Mouse (Mus musculus) liver, adult 2 months (tissue): ENCODE data around the gene Glrp1. TPM values are rescaled to one million over a fixed set of nuclear protein-coding genes. Genes with fewer than 3 reads are reported as not detected.

Experiments used
- DNase-seq: peaks from one replicate; pipeline ENCODE4 v3.0.0-alpha.2; 2011; ENCODE audit warnings: low read depth, low spot score; ENCODE audit errors: extremely low read depth
- H3K27ac ChIP-seq: fragments of 200-500 bp; replicated peaks from 2 replicates; pipeline ENCODE4 v1.5.1; 2012; ENCODE audit warnings: low read depth, mild to moderate bottlenecking, control low read depth, inconsistent platforms, low read length; ENCODE audit not compliant: insufficient read depth
- H3K27me3 ChIP-seq: fragments of 200-500 bp; 2 replicates; pipeline ENCODE4 v1.6.1; 2012; ENCODE audit warnings: mild to moderate bottlenecking, moderate library complexity, low read length, inconsistent platforms; ENCODE audit not compliant: control insufficient read depth, insufficient read depth
- H3K36me3 ChIP-seq: fragments of 200-500 bp; 2 replicates; pipeline ENCODE4 v1.6.1; 2012; ENCODE audit warnings: low read length, inconsistent platforms; ENCODE audit not compliant: control insufficient read depth, insufficient read depth
- H3K4me1 ChIP-seq: fragments of 200-500 bp; 2 replicates; pipeline ENCODE4 v1.6.1; 2011; ENCODE audit warnings: low read length; ENCODE audit not compliant: control insufficient read depth, insufficient read depth
- H3K4me3 ChIP-seq: fragments of 200-500 bp; 2 replicates; pipeline ENCODE4 v1.5.1; 2011; ENCODE audit warnings: low read depth, mild to moderate bottlenecking, control low read depth, low read length, moderate library complexity; ENCODE audit not compliant: insufficient read depth
- H3K79me2 ChIP-seq: fragments of 200-500 bp; 2 replicates; pipeline ENCODE4 v1.6.1; 2012; ENCODE audit warnings: inconsistent platforms, mild to moderate bottlenecking, low read length, moderate library complexity; ENCODE audit not compliant: control insufficient read depth, insufficient read depth
- H3K9ac ChIP-seq: fragments of 200-500 bp; 2 replicates; pipeline ENCODE4 v1.6.1; 2012; ENCODE audit warnings: low read depth, mild to moderate bottlenecking, control low read depth, inconsistent platforms, low read length
- CTCF ChIP-seq: fragments of 200-500 bp; IDR thresholded peaks from 2 replicates; pipeline ENCODE4 v1.5.1; 2011; ENCODE audit warnings: low read depth, low read length, control low read depth
- POLR2A ChIP-seq: fragments of 200-500 bp; IDR thresholded peaks from 2 replicates; pipeline ENCODE4 v1.6.1; 2011; ENCODE audit warnings: low read length, control low read depth; ENCODE audit not compliant: insufficient read depth; ENCODE audit errors: extremely low read depth
- WGBS: fragments of 180-500 bp; shearing (Covaris S2); methylation state at CpG from one replicate; pipeline ENCODE4 v1.1.7; 2018; 5-methylcytosine and 5-hydroxymethylcytosine counted together
- polyA plus RNA-seq: library from polyadenylated mRNA; depleted of rRNA; stranded (reverse); fragments of >200 nt; gene quantifications from 2 replicates; pipeline ENCODE4 v1.2.3, GENCODE M21; 2012; rRNA removed
- total RNA-seq: library from RNA; depleted of rRNA; stranded (reverse); fragments of >200 nt; gene quantifications from 2 replicates; pipeline ENCODE4 v1.2.3, GENCODE M21; 2014; rRNA removed

The Glrp1 gene
- total and polyA plus RNA-seq, 2 experiments: 0.04 to 0.09 TPM

GRCm38 (mm10) chr1:88459196-88459595, 50.7 kb downstream of the Glrp1 start:
- H3K36me3 ChIP-seq: no peaks in the 10 kb centered on the region
- H3K9ac ChIP-seq: no peak overlapping the region
- no peaks in the 10 kb centered on the region for H3K4me1 ChIP-seq
- H3K4me3 ChIP-seq: no peak overlapping the region
- H3K27ac ChIP-seq: no peak overlapping the region
- TF ChIP-seq POLR2A (no peak), CTCF (no peak)
- DNase-seq: no peak
- no peaks in the 10 kb centered on the region for H3K27me3 ChIP-seq
- 92% methylated on average over 4 of the region's 4 CpGs for WGBS
- no peaks in the 10 kb centered on the region for H3K79me2 ChIP-seq

GRCm38 (mm10) chr1:88456451-88457072, 53.3 kb downstream of the Glrp1 start:
- no peak for TF ChIP-seq POLR2A
- TF ChIP-seq CTCF: peak; percentile 74
- H3K9ac ChIP-seq: no peak overlapping the region
- no peaks in the 10 kb centered on the region for H3K4me1 ChIP-seq
- no peaks in the 10 kb centered on the region for H3K79me2 ChIP-seq
- DNase-seq: peak; percentile 37
- H3K36me3 ChIP-seq: no peaks in the 10 kb centered on the region
- no peaks in the 10 kb centered on the region for H3K27me3 ChIP-seq
- WGBS: 68% methylated on average over 14 of the region's 14 CpGs
- no peak overlapping the region for H3K27ac ChIP-seq
- no peak overlapping the region for H3K4me3 ChIP-seq

GRCm38 (mm10) chr1:88455761-88456160, 54.1 kb downstream of the Glrp1 start:
- no peak overlapping the region for H3K4me3 ChIP-seq
- no peak overlapping the region for H3K27ac ChIP-seq
- TF ChIP-seq POLR2A (no peak), CTCF (no peak)
- no peaks in the 10 kb centered on the region for H3K27me3 ChIP-seq
- H3K79me2 ChIP-seq: no peaks in the 10 kb centered on the region
- H3K36me3 ChIP-seq: no peaks in the 10 kb centered on the region
- no peak for DNase-seq
- no peak overlapping the region for H3K9ac ChIP-seq
- WGBS: 85% methylated on average over 3 of the region's 3 CpGs
- H3K4me1 ChIP-seq: no peaks in the 10 kb centered on the region

- Histone ChIP-seq H3K4me3 (no peak overlapping the region), H3K27ac (no peak overlapping the region), H3K36me3 (no peaks in the 10 kb centered on the region), H3K27me3 (no peaks in the 10 kb centered on the region), H3K9ac (no peak overlapping the region), H3K79me2 (no peaks in the 10 kb centered on the region), H3K4me1 (no peaks in the 10 kb centered on the region)
- no peak for DNase-seq
- no peak for TF ChIP-seq POLR2A
- no peak for TF ChIP-seq CTCF
- 6% methylated on average over 3 of the region's 3 CpGs for WGBS
These were observed 55.2 kb downstream of the Glrp1 start for GRCm38 (mm10) chr1:88454703-88455102.

GRCm38 (mm10) chr1:88452198-88452597, 57.7 kb downstream of the Glrp1 start:
- 82% methylated on average over 6 of the region's 6 CpGs for WGBS
- TF ChIP-seq POLR2A: no peak
- TF ChIP-seq CTCF: no peak

GRCm38 (mm10) chr1:88450668-88451067, 59.2 kb downstream of the Glrp1 start:
- no peaks in the 10 kb centered on the region for H3K36me3 ChIP-seq
- no peak overlapping the region for H3K4me3 ChIP-seq
- WGBS: 86% methylated on average over 4 of the region's 4 CpGs
- H3K4me1 ChIP-seq: no peaks in the 10 kb centered on the region
- no peak for DNase-seq
- TF ChIP-seq CTCF: no peak
- no peak for TF ChIP-seq POLR2A
- no peaks in the 10 kb centered on the region for H3K27me3 ChIP-seq
- H3K9ac ChIP-seq: no peak overlapping the region
- no peaks in the 10 kb centered on the region for H3K79me2 ChIP-seq
- no peak overlapping the region for H3K27ac ChIP-seq

More at GRCm38 (mm10) chr1:88452198-88452597, 57.7 kb downstream of the Glrp1 start:
- H3K4me3 ChIP-seq: no peak overlapping the region
- no peak overlapping the region for H3K9ac ChIP-seq
- H3K79me2 ChIP-seq: no peaks in the 10 kb centered on the region
- no peak for DNase-seq
- no peaks in the 10 kb centered on the region for H3K36me3 ChIP-seq
- H3K4me1 ChIP-seq: no peaks in the 10 kb centered on the region
- no peaks in the 10 kb centered on the region for H3K27me3 ChIP-seq
- no peak overlapping the region for H3K27ac ChIP-seq

Other genes starting within 250 kb of the Glrp1 start
- 78.7 and 90.1 TPM in 2 replicates for gene Hjurp, start 232.4 kb downstream of the Glrp1 start, total RNA-seq
- gene Hjurp, start 232.4 kb downstream of the Glrp1 start, polyA plus RNA-seq: 31.4 and 32.8 TPM in 2 replicates
- under 0.01 TPM in 2 replicates for gene Trpm8, start 232.4 kb downstream of the Glrp1 start, total RNA-seq
- gene Trpm8, start 232.4 kb downstream of the Glrp1 start, polyA plus RNA-seq: 0.01 and 0.02 TPM in 2 replicates
- gene Spp2, start 103.1 kb downstream of the Glrp1 start, total RNA-seq: 216 and 373 TPM in 2 replicates
- gene Spp2, start 103.1 kb downstream of the Glrp1 start, polyA plus RNA-seq: 298 and 325 TPM in 2 replicates
- gene Arl4c, start 192.2 kb upstream of the Glrp1 start, total RNA-seq: 1.4 TPM in 2 replicates
- gene Arl4c, start 192.2 kb upstream of the Glrp1 start, polyA plus RNA-seq: 0.71 and 0.86 TPM in 2 replicates